Mouse (Mus musculus) myocyte (in vitro differentiated cells): Measurements from ENCODE around the gene Ankrd53.

Experiments used
- CEBPB ChIP-seq: IDR thresholded peaks from 2 replicates; pipeline ENCODE4 v1.6.1; 2011; ENCODE audit warnings: mild to moderate bottlenecking, moderate library complexity; ENCODE audit not compliant: poor library complexity, insufficient read depth, severe bottlenecking
- E2F4 ChIP-seq: IDR thresholded peaks from one replicate; pipeline ENCODE4 v1.6.1; 2011; ENCODE audit warnings: mild to moderate bottlenecking, control low read depth, moderate library complexity; ENCODE audit not compliant: insufficient read depth
- MAX ChIP-seq: IDR thresholded peaks from one replicate; pipeline ENCODE4 v1.6.1; 2011; ENCODE audit warnings: low read depth, mild to moderate bottlenecking, control low read depth
- MYOD1 ChIP-seq, 3 experiments: IDR thresholded peaks; one replicate each; pipeline ENCODE4 v1.6.1; 2011; ENCODE audit warnings: control low read depth in 2 of 3, low read depth in 2 of 3, mild to moderate bottlenecking in 2 of 3, moderate library complexity in 1 of 3; ENCODE audit not compliant: insufficient read length in 2 of 3, control insufficient read depth in 1 of 3
- POLR2A ChIP-seq: IDR thresholded peaks from one replicate; pipeline ENCODE4 v1.6.1; 2011; ENCODE audit warnings: low read depth, mild to moderate bottlenecking, control low read depth, moderate library complexity; ENCODE audit not compliant: insufficient read length
- POLR2AphosphoS2 ChIP-seq: IDR thresholded peaks from one replicate; pipeline ENCODE4 v1.6.1; 2011; ENCODE audit warnings: low read depth, control low read depth; ENCODE audit not compliant: insufficient read length
- REST ChIP-seq: IDR thresholded peaks from one replicate; pipeline ENCODE4 v1.6.1; 2011; ENCODE audit warnings: mild to moderate bottlenecking, control low read depth, moderate library complexity; ENCODE audit not compliant: insufficient read depth, insufficient read length
- TCF12 ChIP-seq: IDR thresholded peaks from one replicate; pipeline ENCODE4 v1.6.1; 2011; ENCODE audit warnings: mild to moderate bottlenecking, control low read depth; ENCODE audit not compliant: poor library complexity, insufficient read depth, severe bottlenecking
- USF1 ChIP-seq: IDR thresholded peaks from one replicate; pipeline ENCODE4 v1.6.1; 2011; ENCODE audit warnings: low read depth, mild to moderate bottlenecking, control low read depth, moderate library complexity

DNA sequence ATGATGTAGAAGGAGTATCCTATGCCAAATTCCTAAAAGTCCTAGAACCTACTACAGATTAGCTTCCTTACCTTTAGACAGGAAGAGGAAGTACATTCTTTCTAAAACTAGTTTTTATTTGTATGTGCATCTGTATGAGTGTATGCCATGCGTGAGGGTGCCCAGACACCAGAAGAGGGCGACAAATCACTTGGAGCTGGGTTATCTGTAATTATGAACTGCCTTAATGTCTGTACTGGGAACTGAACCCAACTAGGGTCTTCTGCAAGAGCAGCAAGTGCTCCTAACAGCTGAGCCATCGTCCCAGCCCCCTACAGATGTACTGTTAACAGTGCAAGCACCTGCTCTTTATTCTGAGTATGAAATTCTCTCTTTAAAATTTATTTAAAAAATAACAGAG lies 53.4 kb downstream of the Ankrd53 start:
- no peak for TF ChIP-seq POLR2A
- TF ChIP-seq USF1: no peak
- no peak for TF ChIP-seq POLR2AphosphoS2
- TF ChIP-seq CEBPB: no peak
- no peak for TF ChIP-seq MAX
- no peak for TF ChIP-seq TCF12
- TF ChIP-seq E2F4: no peak
- no peak for TF ChIP-seq MYOD1 (IDR thresholded peaks at IDR 0.05; ENCODE audit: control insufficient read depth in 1 of 3, insufficient read length in 2 of 3, low read depth in 2 of 3)
- TF ChIP-seq REST: no peak
